Mouse (Mus musculus) lung, embryonic 14.5 days (tissue): ENCODE results near the gene Tmem62. TPM values are rescaled to one million over a fixed set of nuclear protein-coding genes. Genes with fewer than 3 reads are reported as not detected.

Experiments used
- ATAC-seq: fragments of 200-750 bp; cut with Nextera tagmentation; 2 replicates; pipeline ENCODE4 v1.8.0; 2017; ENCODE audit warnings: mild to moderate bottlenecking, moderate TSS enrichment, moderate library complexity; ENCODE audit not compliant: insufficient read depth
- DNase-seq: peaks from one replicate; pipeline ENCODE4 v3.0.0-alpha.2; 2015
- H3K27ac ChIP-seq: fragments of 300-500 bp; sonication (generic); 2 replicates; pipeline ENCODE4 v1.5.1; 2014; ENCODE audit warnings: low read depth, mild to moderate bottlenecking, moderate library complexity
- H3K27me3 ChIP-seq: fragments of 300-500 bp; sonication (generic); 2 replicates; pipeline ENCODE4 v1.6.1; 2014; ENCODE audit warnings: low read length, control low read depth; ENCODE audit not compliant: insufficient read depth
- H3K36me3 ChIP-seq: fragments of 300-500 bp; sonication (generic); 2 replicates; pipeline ENCODE4 v1.6.1; 2014; ENCODE audit warnings: control low read depth; ENCODE audit not compliant: insufficient read depth
- H3K4me1 ChIP-seq: fragments of 300-500 bp; sonication (generic); 2 replicates; pipeline ENCODE4 v1.6.1; 2014; ENCODE audit warnings: antibody characterized with exemption, control low read depth; ENCODE audit not compliant: insufficient read depth
- H3K4me2 ChIP-seq: fragments of 300-500 bp; sonication (generic); 2 replicates; pipeline ENCODE4 v1.6.1; 2014; ENCODE audit warnings: mild to moderate bottlenecking
- H3K4me3 ChIP-seq: fragments of 300-500 bp; sonication (generic); 2 replicates; pipeline ENCODE4 v1.5.1; 2014; ENCODE audit warnings: low read depth, low read length
- H3K9ac ChIP-seq: fragments of 300-500 bp; sonication (generic); 2 replicates; pipeline ENCODE4 v1.6.1; 2014
- H3K9me3 ChIP-seq: fragments of 300-500 bp; sonication (generic); 2 replicates; pipeline ENCODE4 v1.6.1; 2016; ENCODE audit warnings: low read depth, low read length, control low read depth
- CTCF ChIP-seq: IDR thresholded peaks from 2 replicates; pipeline ENCODE4 v1.5.1; 2016; ENCODE audit warnings: antibody characterized with exemption, low read depth
- WGBS: fragments of 180-500 bp; shearing (Covaris S2); extraction: QIAGEN DNeasy Blood & Tissue Kit; methylation state at CpG from one replicate; pipeline ENCODE4 v1.1.7; 2014; 5-methylcytosine and 5-hydroxymethylcytosine counted together
- polyA plus RNA-seq: library from polyadenylated mRNA; unstranded; fragments of >200 nt; fragmentation: Nextera tagmentation; extraction: Ambion mirVana; gene quantifications from 2 replicates; pipeline ENCODE4 v1.2.1, GENCODE M21; 2014

Gene Tmem62
- polyA plus RNA-seq, 1 experiment from 2014 or later, result 4.1 TPM

DNA sequence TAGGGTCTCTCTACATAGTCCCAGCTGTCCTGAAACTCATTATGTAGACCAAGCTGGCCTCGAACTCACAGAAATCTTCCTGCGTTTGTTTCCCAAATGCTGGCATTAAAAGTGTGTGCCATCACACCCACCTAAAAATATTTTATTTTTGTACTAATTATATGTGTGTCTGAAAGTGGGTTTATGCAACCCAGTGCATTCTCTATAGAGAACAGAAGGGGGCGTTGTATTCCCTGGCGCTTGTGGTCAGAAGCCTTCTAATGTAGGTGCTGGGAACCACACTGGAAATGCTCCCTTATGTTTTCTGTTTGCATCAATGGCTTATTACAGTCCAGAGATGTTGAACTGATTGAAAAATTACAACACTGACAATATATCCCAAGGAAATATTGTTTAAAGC lies 509 bp upstream of the Tmem62 start:
- Histone ChIP-seq H3K27ac (no peak overlapping the region), H3K9me3 (no peaks in the 10 kb centered on the region), H3K36me3 (no peaks in the 10 kb centered on the region), H3K4me3 (no peak overlapping the region), H3K4me2 (peak overlapping the region; percentile 98), H3K4me1 (no peaks in the 10 kb centered on the region), H3K9ac (no peak overlapping the region), H3K27me3 (no peaks in the 10 kb centered on the region)
- WGBS, result 48% methylated on average over 4 of the region's 4 CpGs
- ATAC-seq (no peak), DNase-seq (no peak)
- TF ChIP-seq CTCF, result peak; percentile 33

DNA sequence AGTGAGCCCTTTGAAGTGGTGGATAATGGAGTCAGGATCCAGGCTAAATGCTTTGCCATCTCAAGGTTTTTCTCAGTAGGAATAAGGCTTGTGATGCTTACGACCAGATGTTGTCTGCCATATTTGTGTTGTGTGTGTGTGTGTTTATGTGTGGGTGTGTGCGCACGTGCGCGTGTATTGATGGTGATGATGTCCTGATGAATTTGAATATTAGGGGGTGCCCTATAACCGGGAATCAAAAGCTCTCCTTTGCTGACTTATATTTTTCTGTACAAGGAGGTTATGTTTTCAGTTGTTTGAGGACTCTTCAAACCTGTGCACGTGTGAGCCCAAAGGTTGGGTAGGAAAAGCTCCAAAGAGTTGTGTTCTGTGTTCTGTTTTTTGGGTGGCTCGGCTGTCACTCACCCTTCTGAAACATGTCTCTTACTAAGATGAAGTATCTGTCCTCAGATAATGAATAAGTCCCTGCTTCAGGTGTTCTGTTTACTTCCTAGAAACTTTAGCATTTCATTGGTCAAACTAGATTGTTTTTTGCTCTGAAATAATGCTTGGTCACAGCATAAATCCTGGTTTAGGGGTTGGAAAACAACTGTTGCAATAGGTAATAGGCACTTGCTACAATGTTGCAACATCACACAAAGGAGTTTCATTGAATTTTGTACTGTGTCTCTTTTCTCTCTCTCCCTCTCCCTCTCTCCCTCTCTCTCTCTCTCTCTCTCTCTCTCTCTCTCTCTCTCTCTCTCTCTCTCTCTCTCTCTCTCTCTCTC lies 1.3 kb downstream of the Tmem62 start:
- no peak for DNase-seq
- peak overlapping the region; percentile 69 for H3K4me3 ChIP-seq
- no peaks in the 10 kb centered on the region for H3K4me1 ChIP-seq
- no peaks in the 10 kb centered on the region for H3K9me3 ChIP-seq
- WGBS, result 73% methylated on average over 8 of the region's 8 CpGs
- no peak overlapping the region for H3K27ac ChIP-seq
- H3K4me2 ChIP-seq, result peak overlapping the region; percentile 98
- no peak for ATAC-seq
- H3K36me3 ChIP-seq, result no peaks in the 10 kb centered on the region
- TF ChIP-seq CTCF, result no peak
- no peaks in the 10 kb centered on the region for H3K27me3 ChIP-seq
- 0 out of 2 replicates have a peak overlapping the region, but pooled peaks have one; percentile 76 for H3K9ac ChIP-seq

DNA sequence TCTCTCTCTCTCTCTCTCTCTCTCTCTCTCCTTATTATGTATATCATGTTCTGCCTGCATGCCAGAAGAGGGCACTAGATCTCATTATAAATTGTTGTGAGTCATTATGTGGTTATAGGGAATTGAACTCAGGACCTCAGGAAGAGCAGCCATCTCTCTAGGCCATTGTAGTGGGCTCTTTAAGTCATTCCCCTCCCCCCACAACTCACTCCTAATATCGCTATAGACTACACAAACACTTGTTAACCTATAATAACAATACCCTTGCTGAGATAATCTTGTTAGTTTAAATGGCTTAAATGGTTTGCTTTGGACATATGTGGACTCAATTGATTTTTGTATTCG lies 1.8 kb downstream of the Tmem62 start:
- H3K9me3 ChIP-seq, result no peaks in the 10 kb centered on the region
- DNase-seq (peak; percentile 21), ATAC-seq (no peak)
- no peak overlapping the region for H3K27ac ChIP-seq
- no peak overlapping the region for H3K9ac ChIP-seq
- H3K36me3 ChIP-seq, result no peaks in the 10 kb centered on the region
- H3K4me1 ChIP-seq, result no peaks in the 10 kb centered on the region
- no peak overlapping the region for H3K4me3 ChIP-seq
- TF ChIP-seq CTCF, result 0 out of 2 replicates have a peak, but pooled peaks have one; percentile 3
- no peak overlapping the region for H3K4me2 ChIP-seq
- H3K27me3 ChIP-seq, result no peaks in the 10 kb centered on the region
- 47% methylated on average over 2 of the region's 2 CpGs for WGBS

DNA sequence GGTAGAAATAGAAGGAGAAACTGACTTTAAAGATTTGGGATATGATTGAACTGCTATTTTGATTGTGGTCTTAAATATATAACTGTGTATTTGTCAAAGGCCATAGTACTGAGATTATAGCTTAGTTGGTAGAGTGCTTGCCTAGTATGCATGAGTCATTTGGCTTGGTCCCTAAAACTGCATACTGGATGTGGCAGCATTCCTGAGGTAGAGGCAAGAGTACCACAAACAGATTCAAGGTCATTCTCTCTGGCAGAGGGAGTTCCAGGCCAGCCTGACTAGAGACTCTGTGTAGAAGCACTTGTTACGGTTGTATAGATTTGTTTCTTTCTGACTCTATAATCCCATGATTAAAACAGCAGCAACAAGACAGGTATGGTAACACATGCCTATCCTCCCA lies 3.0 kb downstream of the Tmem62 start:
- Histone ChIP-seq H3K4me2 (no peak overlapping the region), H3K9ac (no peak overlapping the region), H3K27me3 (no peaks in the 10 kb centered on the region), H3K27ac (no peak overlapping the region), H3K36me3 (no peaks in the 10 kb centered on the region), H3K9me3 (no peaks in the 10 kb centered on the region), H3K4me1 (no peaks in the 10 kb centered on the region), H3K4me3 (no peak overlapping the region)
- TF ChIP-seq CTCF, result no peak
- 80% methylated on average over 1 of the region's 1 CpGs for WGBS
- DNase-seq (no peak), ATAC-seq (no peak)

DNA sequence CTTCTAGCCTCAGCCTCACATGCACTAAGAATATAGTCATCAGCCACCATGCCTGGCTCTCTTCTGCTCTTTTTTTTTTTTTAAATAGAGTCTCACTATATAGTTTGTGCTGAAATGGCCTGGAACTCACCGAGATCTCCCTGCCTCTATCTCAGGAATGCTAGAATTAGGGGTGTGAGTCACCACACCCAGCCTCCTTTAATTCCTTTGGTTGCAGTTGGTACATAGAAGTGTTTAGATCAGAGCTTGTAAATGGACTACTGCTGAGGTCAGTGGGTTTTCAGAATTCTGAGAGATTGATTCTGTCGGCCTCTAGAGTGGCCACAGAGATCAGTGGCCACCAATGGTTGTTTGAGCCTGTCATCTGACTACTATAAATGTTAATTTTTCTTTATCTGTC lies 4.0 kb downstream of the Tmem62 start:
- H3K9ac ChIP-seq, result no peak overlapping the region
- no peak for ATAC-seq
- no peak overlapping the region for H3K4me2 ChIP-seq
- no peak overlapping the region for H3K27ac ChIP-seq
- no peak overlapping the region for H3K4me3 ChIP-seq
- DNase-seq, result no peak
- 55% methylated on average over 2 of the region's 2 CpGs for WGBS
- H3K9me3 ChIP-seq, result no peaks in the 10 kb centered on the region
- no peaks in the 10 kb centered on the region for H3K36me3 ChIP-seq
- H3K4me1 ChIP-seq, result no peaks in the 10 kb centered on the region
- H3K27me3 ChIP-seq, result no peaks in the 10 kb centered on the region
- no peak for TF ChIP-seq CTCF

DNA sequence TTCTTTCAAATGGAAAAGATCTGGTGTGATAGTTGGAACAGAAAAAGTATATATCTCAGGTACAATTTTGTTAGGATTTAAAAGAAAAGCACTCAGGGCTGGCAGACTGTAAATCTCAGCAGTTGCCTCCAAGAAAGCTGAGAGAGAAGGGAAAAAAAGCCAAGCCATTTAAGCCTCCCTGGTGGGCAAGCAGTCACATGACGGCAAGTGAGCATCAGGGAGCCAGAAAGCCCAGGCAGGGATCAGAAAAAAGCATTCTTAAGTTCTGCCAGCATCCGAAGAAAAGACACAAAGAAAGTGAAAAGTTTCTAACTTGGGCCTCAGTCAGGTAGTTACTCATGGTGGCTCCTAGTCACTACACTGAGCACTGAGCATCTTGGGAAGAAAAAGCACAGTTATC lies 6.8 kb downstream of the Tmem62 start:
- Histone ChIP-seq H3K9ac (no peak overlapping the region), H3K4me1 (no peaks in the 10 kb centered on the region)
- TF ChIP-seq CTCF, result no peak

DNA sequence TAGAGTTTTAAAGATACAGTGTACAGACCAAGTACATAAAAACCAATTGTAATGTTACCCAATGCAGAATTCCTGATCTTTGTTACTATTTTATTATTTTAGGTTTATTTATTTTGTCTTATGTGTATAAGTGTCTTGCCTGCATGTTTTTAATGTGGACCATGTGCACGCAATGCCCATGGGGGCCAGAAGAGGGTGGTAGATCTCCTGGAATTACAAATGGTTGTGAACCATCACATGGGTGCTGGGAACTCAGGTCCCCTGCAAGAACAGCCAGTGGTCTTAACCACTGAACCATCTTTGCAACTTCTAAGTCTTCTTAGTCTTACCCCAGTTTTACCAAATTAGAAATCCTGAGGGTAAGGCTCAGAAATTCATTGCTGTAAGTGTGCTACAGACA lies 8.4 kb downstream of the Tmem62 start:
- Histone ChIP-seq H3K4me2 (no peak overlapping the region), H3K9me3 (no peaks in the 10 kb centered on the region), H3K4me3 (no peak overlapping the region), H3K36me3 (no peaks in the 10 kb centered on the region), H3K4me1 (no peaks in the 10 kb centered on the region), H3K27ac (no peak overlapping the region), H3K27me3 (no peaks in the 10 kb centered on the region), H3K9ac (no peak overlapping the region)
- 75% methylated on average over 1 of the region's 1 CpGs for WGBS
- peak; percentile 43 for TF ChIP-seq CTCF
- ATAC-seq (no peak), DNase-seq (no peak)

More for the DNA sequence above, 6.8 kb downstream of the Tmem62 start:
- Histone ChIP-seq H3K4me2 (no peak overlapping the region), H3K9me3 (no peaks in the 10 kb centered on the region), H3K36me3 (no peaks in the 10 kb centered on the region), H3K27me3 (no peaks in the 10 kb centered on the region), H3K4me3 (no peak overlapping the region), H3K27ac (no peak overlapping the region)
- WGBS, result 27% methylated on average over 2 of the region's 2 CpGs
- ATAC-seq (no peak), DNase-seq (no peak)
